In genomic region chr2:160840838-160841237, GRCm38 (mm10) we compare ENCODE assay signal across 22 mouse cellular contexts. TPM values are rescaled to one million over a fixed set of nuclear protein-coding genes. Genes with fewer than 3 reads are reported as not detected.
DNase-seq lines count a peak whose midpoint lies in the region; ATAC-seq and TF ChIP-seq lines count a peak whose summit lies in the region.
"Had no signal": no experiment of that assay in that cellular context is flagged by ENCODE, and none has a peak within 500 bp of the region (broad histone marks: within the 10 kb centered on the region; RNA-seq: fewer than 3 reads in every experiment).

No protein-coding gene starts in this region.

- no peaks in the 10 kb centered on the region for H3K36me3 ChIP-seq in forebrain, embryonic 15.5 days
- H3K36me3 ChIP-seq in forebrain, postnatal 0 days (ENCODE audit: insufficient read depth): no peaks in the 10 kb centered on the region
- H3K36me3 ChIP-seq in MEL (ENCODE audit: control insufficient read depth in 1 of 2, insufficient read depth in 2 of 2, low read length in 2 of 2): peaks cover 0 to 2% of the 10 kb centered on the region in 2 experiments; a peak in 1 of 4 replicates
- H3K36me3 ChIP-seq: embryonic facial prominence, embryonic 10.5 days; heart, embryonic 15.5 days; hindbrain, embryonic 13.5 days; intestine, embryonic 15.5 days had no signal

- no peak overlapping the region for H3K9ac ChIP-seq in forebrain, embryonic 15.5 days (replicated peaks)
- H3K9ac ChIP-seq in forebrain, postnatal 0 days: no peak overlapping the region
- no peak overlapping the region for H3K9ac ChIP-seq in MEL (ENCODE audit: control insufficient read depth, low read depth, low read length, poor library complexity, severe bottlenecking)
- H3K9ac ChIP-seq: heart, embryonic 15.5 days; hindbrain, embryonic 13.5 days; intestine, embryonic 15.5 days had no signal

- no peaks in the 10 kb centered on the region for H3K9me3 ChIP-seq in forebrain, embryonic 15.5 days
- no peaks in the 10 kb centered on the region for H3K9me3 ChIP-seq in forebrain, postnatal 0 days (ENCODE audit: low read length)
- H3K9me3 ChIP-seq in MEL (replicated peaks; ENCODE audit: insufficient read depth, low read length): no peaks in the 10 kb centered on the region
- H3K9me3 ChIP-seq: embryonic facial prominence, embryonic 10.5 days; heart, embryonic 15.5 days; hindbrain, embryonic 13.5 days; intestine, embryonic 15.5 days had no signal

- no peak overlapping the region for H3K4me3 ChIP-seq in forebrain, embryonic 15.5 days
- H3K4me3 ChIP-seq in forebrain, postnatal 0 days (ENCODE audit: low read depth, low read length): no peak overlapping the region
- no peak overlapping the region for H3K4me3 ChIP-seq in MEL (ENCODE audit: control insufficient read depth in 1 of 2, insufficient read depth in 1 of 2, low read depth in 2 of 2, low read length in 2 of 2)
- H3K4me3 ChIP-seq: embryonic facial prominence, embryonic 10.5 days; heart, adult 2 months; heart, embryonic 15.5 days; hindbrain, embryonic 13.5 days; intestine, embryonic 15.5 days had no signal

- no peak for TF ChIP-seq POLR2A in MEL (IDR thresholded peaks at IDR 0.05; ENCODE audit: control insufficient read depth in 1 of 2, insufficient read depth in 1 of 2, low read depth in 1 of 2, low read length in 2 of 2, poor library complexity in 1 of 2)

- no peaks in the 10 kb centered on the region for H3K79me2 ChIP-seq in MEL (ENCODE audit: control insufficient read depth, insufficient read depth, low read length, poor library complexity)

- DNase-seq in forebrain, postnatal 0 days: no peak
- DNase-seq in MEL (ENCODE audit: low read depth, low spot score) (peak; percentile 51), MEL-GATA-1-ER (ENCODE audit: extremely low read depth, low read depth) (peak; percentile 21)
- no peak for DNase-seq in urinary bladder, postnatal 14 days (ENCODE audit: low spot score)
- DNase-seq: adrenal gland, postnatal 14 days; cerebellum, adult 11-12 months; cerebellum, adult 9-11 months; cerebellum, postnatal 36 days; gastrocnemius, postnatal 14 days; heart, adult 2 months; heart, postnatal 14 days; kidney, adult 18-20 months had no signal

- no peak for ATAC-seq in forebrain, embryonic 15.5 days (replicated peaks)
- ATAC-seq in forebrain, postnatal 0 days: no peak
- 0 out of 2 replicates have a peak, but pooled peaks have one; percentile 18 for ATAC-seq in megakaryocyte, adult 5-6 weeks (ENCODE audit: poor library complexity, severe bottlenecking)
- ATAC-seq: activated CD4-positive, CD25-positive, alpha-beta regulatory T cell, adult 4 months; intestine, embryonic 15.5 days; Patski had no signal

- peak overlapping the region; percentile 56 for H3K27ac ChIP-seq in forebrain, embryonic 15.5 days (replicated peaks)
- H3K27ac ChIP-seq in forebrain, postnatal 0 days (ENCODE audit: low read depth, low read length): no peak overlapping the region
- H3K27ac ChIP-seq in MEL (ENCODE audit: control insufficient read depth, low read depth, low read length): no peak overlapping the region
- H3K27ac ChIP-seq: embryonic facial prominence, embryonic 10.5 days; heart, adult 2 months; heart, embryonic 15.5 days; hindbrain, embryonic 13.5 days; intestine, embryonic 15.5 days had no signal

- TF ChIP-seq CTCF in forebrain, postnatal 0 days (IDR thresholded peaks at IDR 0.05; ENCODE audit: low read depth): no peak
- no peak for TF ChIP-seq CTCF in MEL (IDR thresholded peaks at IDR 0.05 in 2 of 3, conservative IDR thresholded peaks at IDR 0.05 in 1 of 3; ENCODE audit: control insufficient read depth in 1 of 3, insufficient read depth in 1 of 3, low read depth in 2 of 3, low read length in 3 of 3, poor library complexity in 1 of 3, severe bottlenecking in 1 of 3)

- 0 out of 2 replicates have a peak, but pooled peaks cover 8% of the 10 kb centered on the region for H3K4me1 ChIP-seq in forebrain, embryonic 15.5 days
- H3K4me1 ChIP-seq in forebrain, postnatal 0 days (ENCODE audit: insufficient read depth): no peaks in the 10 kb centered on the region
- no peaks in the 10 kb centered on the region; a peak in 2 of 4 replicates for H3K4me1 ChIP-seq in MEL (ENCODE audit: control insufficient read depth in 1 of 2, insufficient read depth in 2 of 2, low read length in 2 of 2)
- H3K4me1 ChIP-seq: embryonic facial prominence, embryonic 10.5 days; heart, embryonic 15.5 days; hindbrain, embryonic 13.5 days; intestine, embryonic 15.5 days had no signal

- H3K27me3 ChIP-seq in forebrain, embryonic 15.5 days: no peaks in the 10 kb centered on the region
- H3K27me3 ChIP-seq in forebrain, postnatal 0 days (ENCODE audit: insufficient read depth, low read length): no peaks in the 10 kb centered on the region
- no peaks in the 10 kb centered on the region for H3K27me3 ChIP-seq in MEL (ENCODE audit: control insufficient read depth in 1 of 2, insufficient read depth in 2 of 2, low read length in 2 of 2)
- H3K27me3 ChIP-seq: heart, embryonic 15.5 days; hindbrain, embryonic 13.5 days; intestine, embryonic 15.5 days; Patski had no signal

- TF ChIP-seq RAD21 in MEL (IDR thresholded peaks at IDR 0.05; ENCODE audit: low read depth, low read length): no peak

- peak in 1 of 2 experiments; percentile 51; a peak in 2 of 4 replicates for TF ChIP-seq EP300 in MEL (IDR thresholded peaks at IDR 0.05; ENCODE audit: low read depth in 1 of 2, low read length in 2 of 2)

- no peak overlapping the region for H3K4me2 ChIP-seq in forebrain, embryonic 15.5 days (replicated peaks)
- no peak overlapping the region for H3K4me2 ChIP-seq in forebrain, postnatal 0 days (ENCODE audit: low read depth)
- H3K4me2 ChIP-seq: heart, embryonic 11.5 days; heart, embryonic 15.5 days; hindbrain, embryonic 13.5 days; intestine, embryonic 15.5 days had no signal

TF ChIP-seq in MEL, 35 proteins besides CTCF, POLR2A, EP300 and RAD21:
- TF ChIP-seq GATA1 (IDR thresholded peaks at IDR 0.05; ENCODE audit: low read depth, low read length) (0 out of 2 replicates have a peak, but pooled peaks have one; percentile 28), RCOR1 (IDR thresholded peaks at IDR 0.05; ENCODE audit: low read depth, low read length) (no peak), MYC (IDR thresholded peaks at IDR 0.05; ENCODE audit: low read depth, low read length) (0 out of 2 replicates have a peak, but pooled peaks have one; percentile 24)

RNA-seq across cellular contexts. Expression of gene Zhx3, which starts 32.0 kb away (rescaled TPM):
- polyA plus RNA-seq in forebrain, embryonic 15.5 days (2015; fragmentation: Nextera tagmentation; extraction: Ambion mirVana): 19.7 and 21.1 TPM in 2 replicates
- total RNA-seq in forebrain, postnatal 0 days (2014; rRNA removed): 31.8 and 44.9 TPM in 2 replicates
- 12.9 and 18.5 TPM in 2 replicates for polyA plus RNA-seq in forebrain, postnatal 0 days (2015; fragmentation: Nextera tagmentation; extraction: Ambion mirVana)
- total RNA-seq in MEL (2012; rRNA removed): 4.4 and 5.3 TPM in 2 replicates
- 1 to 10 TPM in 1 of 2 experiments, not detected in 1; 4.8 TPM for polyA plus RNA-seq in MEL (2012; ENCODE audit: insufficient read depth in 1 of 2, insufficient read length in 2 of 2, low read depth in 1 of 2, low replicate concordance in 2 of 2, missing spikeins in 1 of 2)
- 2.9 and 6.2 TPM in 2 replicates for total RNA-seq in megakaryocyte, adult 5-6 weeks (2015)
- total RNA-seq in megakaryocyte, adult 5-6 weeks (2017): 2.8 and 3.9 TPM in 2 replicates

RNA-seq across cellular contexts. Expression of gene Lpin3, which starts 39.6 kb away (rescaled TPM):
- polyA plus RNA-seq in forebrain, embryonic 15.5 days (2015; fragmentation: Nextera tagmentation; extraction: Ambion mirVana): 0.13 and 0.15 TPM in 2 replicates
- total RNA-seq in forebrain, postnatal 0 days (2014; rRNA removed): 0.10 and 0.31 TPM in 2 replicates
- polyA plus RNA-seq in forebrain, postnatal 0 days (2015; fragmentation: Nextera tagmentation; extraction: Ambion mirVana): 0.27 and 0.30 TPM in 2 replicates
- 0.07 and 0.08 TPM in 2 replicates for total RNA-seq in MEL (2012; rRNA removed)
- under 1 TPM in 1 of 2 experiments, not detected in 1; 0.17 TPM for polyA plus RNA-seq in MEL (2012; ENCODE audit: insufficient read depth in 1 of 2, insufficient read length in 2 of 2, low read depth in 1 of 2, low replicate concordance in 2 of 2, missing spikeins in 1 of 2)
- total RNA-seq in megakaryocyte, adult 5-6 weeks (2015): not detected in 2 replicates
- not detected in 2 replicates for total RNA-seq in megakaryocyte, adult 5-6 weeks (2017)
- total RNA-seq: hematopoietic stem cell, adult 5-6 weeks had no signal

Comparison
In these comparisons a context has a peak if more than half of its experiments do, and no peak if none do; other contexts are left out.
1. DNase-seq: peak in MEL (single experiment) and MEL-GATA-1-ER (single experiment); none in forebrain, postnatal 0 days (single experiment) and urinary bladder, postnatal 14 days (single experiment).